Mouse (Mus musculus): ENCODE results near the gene Jmjd1c. TPM values are rescaled to one million over a fixed set of nuclear protein-coding genes. Genes with fewer than 3 reads are reported as not detected.

The Jmjd1c gene
- polyA plus RNA-seq, 1 experiment from 2014 or later, result 10.3 TPM

DNA sequence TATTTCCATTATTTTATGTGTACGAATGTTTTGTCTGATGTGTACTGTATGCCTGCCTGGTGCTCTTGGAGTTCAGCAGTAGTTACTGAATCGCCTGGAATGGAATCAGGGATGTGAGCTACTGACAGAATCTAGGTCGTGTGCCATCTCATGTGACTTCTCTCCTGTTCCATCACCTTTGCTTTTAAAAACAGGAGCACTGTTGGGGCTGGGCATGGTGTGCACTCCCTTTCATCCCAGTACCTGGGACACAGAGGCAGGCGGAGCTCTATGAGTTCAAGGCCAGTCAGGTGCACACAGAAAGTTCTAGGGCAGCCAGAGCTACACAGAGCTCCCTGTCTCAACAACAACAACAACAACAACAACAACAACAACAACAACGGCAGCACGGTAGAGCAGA is 38.2 kb upstream of the Jmjd1c start:
- Histone ChIP-seq H3K27me3 (no peaks in the 10 kb centered on the region), H3K27ac (replicated peaks) (no peak overlapping the region), H3K36me3 (replicated peaks) (no peaks in the 10 kb centered on the region), H3K4me1 (replicated peaks) (peaks cover 16% of the 10 kb centered on the region), H3K4me3 (replicated peaks) (no peak overlapping the region), H3K4me2 (no peak overlapping the region), H3K9ac (no peak overlapping the region), H3K9me3 (replicated peaks) (no peaks in the 10 kb centered on the region)
- no peak for ATAC-seq (ENCODE audit: insufficient read depth)
- WGBS (ENCODE audit: insufficient replicate concordance), result 73% methylated on average over 6 of the region's 6 CpGs

DNA sequence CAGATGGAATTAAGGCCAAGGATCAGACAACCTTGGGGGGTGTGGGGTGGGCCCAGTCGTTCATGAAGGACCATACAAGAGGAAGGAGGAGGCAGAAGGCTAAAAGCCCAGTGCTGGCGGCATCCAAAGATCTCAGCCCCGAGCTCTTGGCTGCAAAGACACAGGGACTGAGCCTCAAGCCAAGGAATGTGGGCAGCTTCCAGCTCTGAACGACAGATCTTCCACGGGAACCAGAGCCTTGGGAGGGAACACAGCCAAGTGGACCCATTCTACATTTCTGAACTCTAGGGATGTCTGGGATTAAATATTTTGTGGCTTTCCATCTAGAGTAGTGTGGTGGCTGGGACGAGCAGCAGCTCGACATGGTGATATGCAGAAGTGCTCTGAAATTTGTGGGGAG is 37.6 kb upstream of the Jmjd1c start:
- no peaks in the 10 kb centered on the region for H3K27me3 ChIP-seq
- H3K4me2 ChIP-seq, result no peak overlapping the region
- H3K27ac ChIP-seq (replicated peaks), result no peak overlapping the region
- 66% methylated on average over 7 of the region's 7 CpGs for WGBS (ENCODE audit: insufficient replicate concordance)
- no peak overlapping the region for H3K9ac ChIP-seq
- no peaks in the 10 kb centered on the region for H3K9me3 ChIP-seq (replicated peaks)
- no peak for ATAC-seq (ENCODE audit: insufficient read depth)
- H3K4me1 ChIP-seq (replicated peaks), result peaks cover 14% of the 10 kb centered on the region
- no peaks in the 10 kb centered on the region for H3K36me3 ChIP-seq (replicated peaks)
- H3K4me3 ChIP-seq (replicated peaks), result no peak overlapping the region

DNA sequence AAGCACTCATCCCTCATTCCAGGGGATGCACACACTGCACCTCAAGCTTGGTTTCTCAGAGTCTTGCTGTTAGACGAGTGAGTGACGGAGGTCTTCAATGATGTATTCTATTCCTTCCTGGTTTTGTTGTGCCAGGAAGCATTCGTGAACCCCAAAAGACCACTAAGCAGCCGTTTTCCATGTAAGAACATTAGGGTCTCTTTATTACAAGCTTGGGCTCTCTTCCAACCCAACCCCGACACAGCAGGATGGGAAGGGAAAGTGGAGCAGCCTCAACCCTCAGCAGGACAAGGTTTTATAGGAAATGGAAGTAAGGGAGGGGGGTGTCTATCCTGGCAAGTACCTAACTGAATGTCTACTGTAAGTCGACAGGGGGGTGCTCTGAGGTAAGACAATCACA is 37.2 kb upstream of the Jmjd1c start:
- Histone ChIP-seq H3K36me3 (replicated peaks) (no peaks in the 10 kb centered on the region), H3K27ac (replicated peaks) (no peak overlapping the region), H3K4me2 (no peak overlapping the region), H3K27me3 (no peaks in the 10 kb centered on the region), H3K4me1 (replicated peaks) (peaks cover 14% of the 10 kb centered on the region), H3K9me3 (replicated peaks) (no peaks in the 10 kb centered on the region), H3K4me3 (replicated peaks) (no peak overlapping the region), H3K9ac (no peak overlapping the region)
- ATAC-seq (ENCODE audit: insufficient read depth), result no peak
- WGBS (ENCODE audit: insufficient replicate concordance), result 55% methylated on average over 6 of the region's 6 CpGs

DNA sequence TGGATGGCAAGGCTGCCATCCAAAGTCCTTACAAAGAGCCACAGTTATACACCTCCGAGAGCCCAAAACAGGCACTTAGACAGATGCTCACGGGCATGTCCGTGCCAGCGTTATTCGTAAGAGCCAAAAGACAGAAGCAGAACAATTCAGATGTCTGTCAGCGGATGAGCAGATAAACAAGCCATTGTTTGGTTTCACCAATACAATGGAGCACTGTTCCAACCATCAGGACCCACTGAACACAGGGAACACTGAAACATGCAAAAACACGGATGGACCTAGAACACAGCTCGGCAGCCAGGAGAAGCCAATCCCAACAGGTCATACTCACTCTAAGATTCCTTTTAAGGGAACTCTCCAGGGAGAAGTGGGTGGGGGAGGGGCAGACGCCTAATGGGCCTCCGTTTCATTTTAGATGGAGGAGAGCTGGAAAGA is 34.5 kb upstream of the Jmjd1c start:
- Histone ChIP-seq H3K4me2 (no peak overlapping the region), H3K9me3 (replicated peaks) (no peaks in the 10 kb centered on the region), H3K36me3 (replicated peaks) (no peaks in the 10 kb centered on the region), H3K27me3 (no peaks in the 10 kb centered on the region), H3K27ac (replicated peaks) (no peak overlapping the region), H3K4me3 (replicated peaks) (no peak overlapping the region), H3K4me1 (replicated peaks) (peaks cover 7% of the 10 kb centered on the region), H3K9ac (no peak overlapping the region)
- ATAC-seq (ENCODE audit: insufficient read depth), result no peak
- WGBS (ENCODE audit: insufficient replicate concordance), result 65% methylated on average over 10 of the region's 10 CpGs

DNA sequence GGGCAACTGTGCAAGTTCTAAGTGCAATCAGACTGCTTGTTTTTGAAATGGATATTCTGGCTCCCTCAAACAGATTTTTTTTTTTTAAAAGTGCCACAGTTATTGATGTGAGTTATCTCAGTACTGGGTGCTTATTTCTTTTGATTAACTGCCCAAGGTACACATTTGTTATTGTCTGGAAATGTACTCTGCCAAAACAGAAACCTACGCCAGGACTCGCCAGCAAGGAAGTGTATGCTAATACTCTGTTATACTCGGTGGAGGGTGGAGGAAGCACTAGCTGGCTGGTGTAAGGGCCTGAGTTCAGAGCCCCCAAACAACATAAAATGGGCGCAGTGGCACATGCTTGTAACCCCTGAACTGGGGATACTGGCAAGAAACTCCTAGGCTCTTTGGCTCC is 34.1 kb upstream of the Jmjd1c start:
- H3K4me2 ChIP-seq, result no peak overlapping the region
- H3K4me3 ChIP-seq (replicated peaks), result no peak overlapping the region
- no peaks in the 10 kb centered on the region for H3K27me3 ChIP-seq
- H3K9ac ChIP-seq, result no peak overlapping the region
- H3K4me1 ChIP-seq (replicated peaks), result peaks cover 5% of the 10 kb centered on the region
- WGBS (ENCODE audit: insufficient replicate concordance), result 44% methylated on average over 4 of the region's 4 CpGs
- no peak overlapping the region for H3K27ac ChIP-seq (replicated peaks)
- no peak for ATAC-seq (ENCODE audit: insufficient read depth)
- no peaks in the 10 kb centered on the region for H3K9me3 ChIP-seq (replicated peaks)
- no peaks in the 10 kb centered on the region for H3K36me3 ChIP-seq (replicated peaks)

DNA sequence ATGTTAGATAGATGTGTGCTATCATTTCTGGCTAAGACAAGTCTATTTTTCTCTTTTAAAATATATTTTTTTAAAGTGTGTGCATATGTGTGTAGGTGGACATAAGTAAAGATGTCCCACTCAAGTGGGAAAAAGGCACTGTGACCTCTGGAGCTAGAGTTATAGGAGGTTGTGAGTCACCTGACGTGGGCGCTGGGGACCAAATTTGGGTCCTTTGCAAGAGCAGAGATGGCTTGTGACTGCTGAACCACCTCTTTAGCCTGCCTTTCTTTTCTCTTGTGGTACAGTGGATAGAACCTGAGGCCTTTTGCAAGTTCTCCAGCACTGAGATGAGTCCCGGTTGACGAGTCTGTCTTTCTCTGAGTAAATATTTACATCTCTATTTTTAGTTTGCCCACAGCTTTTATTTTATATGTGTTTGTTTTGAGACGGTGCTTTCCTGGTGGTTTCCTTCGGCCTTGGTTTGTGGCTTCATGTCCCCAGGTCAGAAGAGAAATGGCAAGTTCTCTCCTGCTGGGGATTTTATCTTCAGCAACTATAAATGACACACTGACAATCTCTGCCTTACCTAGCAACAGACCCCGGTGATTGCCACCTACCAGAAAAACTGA is 30.5 kb upstream of the Jmjd1c start:
- no peak overlapping the region for H3K4me2 ChIP-seq
- H3K9me3 ChIP-seq (replicated peaks), result no peaks in the 10 kb centered on the region
- no peak overlapping the region for H3K4me3 ChIP-seq (replicated peaks)
- no peak overlapping the region for H3K27ac ChIP-seq (replicated peaks)
- no peaks in the 10 kb centered on the region for H3K36me3 ChIP-seq (replicated peaks)
- WGBS (ENCODE audit: insufficient replicate concordance), result 64% methylated on average over 7 of the region's 7 CpGs
- no peak for ATAC-seq (ENCODE audit: insufficient read depth)
- H3K9ac ChIP-seq, result no peak overlapping the region
- H3K4me1 ChIP-seq (replicated peaks), result 0 out of 2 replicates have a peak, but pooled peaks cover 3% of the 10 kb centered on the region
- H3K27me3 ChIP-seq, result no peaks in the 10 kb centered on the region

DNA sequence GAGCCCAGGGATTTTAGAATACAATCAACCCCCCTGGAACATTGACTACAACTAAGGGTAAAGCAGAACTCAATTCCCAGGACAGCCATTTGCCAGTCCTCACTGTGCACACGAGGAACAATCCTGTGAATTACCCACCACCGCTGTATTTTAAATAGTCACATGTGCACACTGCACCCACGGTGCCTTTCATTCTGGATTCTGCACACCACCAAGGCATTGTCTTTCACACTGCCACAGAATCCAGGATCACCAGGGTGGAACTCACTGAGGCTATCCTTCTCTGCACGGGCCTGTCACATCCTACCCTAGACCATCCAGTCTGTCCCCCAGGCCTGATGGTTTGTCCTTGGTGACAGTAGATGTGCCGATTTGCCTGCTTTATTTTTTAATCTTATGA is 30.0 kb upstream of the Jmjd1c start:
- 64% methylated on average over 5 of the region's 5 CpGs for WGBS (ENCODE audit: insufficient replicate concordance)
- ATAC-seq (ENCODE audit: insufficient read depth), result no peak
- Histone ChIP-seq H3K9me3 (replicated peaks) (no peaks in the 10 kb centered on the region), H3K27ac (replicated peaks) (no peak overlapping the region), H3K4me1 (replicated peaks) (0 out of 2 replicates have a peak, but pooled peaks cover 3% of the 10 kb centered on the region), H3K36me3 (replicated peaks) (no peaks in the 10 kb centered on the region), H3K9ac (no peak overlapping the region), H3K27me3 (no peaks in the 10 kb centered on the region), H3K4me3 (replicated peaks) (no peak overlapping the region), H3K4me2 (no peak overlapping the region)

DNA sequence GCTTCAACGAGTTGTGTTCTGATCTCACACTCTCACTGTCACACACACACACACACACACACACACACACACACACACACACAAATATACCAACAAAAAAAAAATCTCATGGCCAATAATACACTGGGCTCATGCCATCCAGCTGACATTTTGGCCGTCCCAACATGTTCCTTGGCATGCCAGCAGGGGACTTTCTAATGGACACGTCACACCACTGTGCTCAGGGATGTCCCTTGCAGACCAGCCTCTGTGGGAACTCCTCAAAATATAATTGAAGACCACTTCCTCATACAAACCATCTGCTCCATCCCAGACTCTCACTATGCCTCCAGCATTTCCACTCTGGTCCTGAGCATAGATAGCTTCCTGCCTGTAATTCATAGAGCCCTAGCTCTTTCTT is 29.5 kb upstream of the Jmjd1c start:
- Histone ChIP-seq H3K4me2 (no peak overlapping the region), H3K4me1 (replicated peaks) (0 out of 2 replicates have a peak, but pooled peaks cover 3% of the 10 kb centered on the region), H3K36me3 (replicated peaks) (no peaks in the 10 kb centered on the region), H3K4me3 (replicated peaks) (no peak overlapping the region), H3K27ac (replicated peaks) (no peak overlapping the region), H3K9ac (no peak overlapping the region), H3K27me3 (no peaks in the 10 kb centered on the region), H3K9me3 (replicated peaks) (no peaks in the 10 kb centered on the region)
- no peak for ATAC-seq (ENCODE audit: insufficient read depth)
- 60% methylated on average over 3 of the region's 3 CpGs for WGBS (ENCODE audit: insufficient replicate concordance)

DNA sequence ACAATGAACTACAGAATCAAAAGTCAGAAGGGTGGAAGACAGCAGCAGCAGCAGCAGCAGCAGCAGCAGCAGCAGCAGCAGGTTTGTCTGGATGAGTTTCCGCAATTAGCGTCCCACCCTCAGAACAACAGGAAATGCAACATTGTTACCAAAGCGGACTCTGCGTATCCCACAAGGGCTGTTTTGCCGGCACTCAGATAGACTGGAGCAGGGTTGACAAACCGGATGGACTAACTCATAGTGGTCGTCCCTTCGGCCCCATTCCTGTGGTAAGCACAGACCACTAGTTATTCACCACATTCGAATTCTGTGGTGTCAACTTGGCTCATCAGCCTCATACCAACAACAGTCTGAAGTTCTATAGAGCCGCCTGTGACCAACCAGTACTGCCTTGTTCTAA is 26.9 kb upstream of the Jmjd1c start:
- Histone ChIP-seq H3K9ac (no peak overlapping the region), H3K36me3 (replicated peaks) (no peaks in the 10 kb centered on the region), H3K9me3 (replicated peaks) (no peaks in the 10 kb centered on the region), H3K4me3 (replicated peaks) (no peak overlapping the region), H3K4me2 (peak overlapping the region; percentile 29; the same call in 1 of the 2 replicates), H3K4me1 (replicated peaks) (0 out of 2 replicates have a peak, but pooled peaks cover 6% of the 10 kb centered on the region), H3K27me3 (no peaks in the 10 kb centered on the region), H3K27ac (replicated peaks) (no peak overlapping the region)
- ATAC-seq (ENCODE audit: insufficient read depth), result no peak
- WGBS (ENCODE audit: insufficient replicate concordance), result 17% methylated on average over 10 of the region's 10 CpGs

DNA sequence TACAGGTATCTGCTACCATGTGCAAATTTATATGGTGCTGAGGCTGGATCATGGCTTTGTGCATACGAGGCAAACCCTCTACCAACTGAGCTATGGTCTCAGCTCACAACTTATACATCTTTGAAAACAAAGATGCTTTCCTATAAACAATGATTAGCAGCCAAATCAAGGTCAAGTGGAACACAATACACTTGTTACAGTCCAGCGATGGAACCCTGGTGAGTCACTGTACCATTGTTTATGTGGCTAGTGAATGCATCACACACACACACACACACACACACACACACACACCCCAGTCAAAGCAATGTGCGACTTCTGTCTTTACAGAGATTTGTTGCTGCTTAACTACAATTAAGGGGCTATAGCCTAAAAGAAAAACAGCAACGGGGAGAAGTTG is 24.5 kb upstream of the Jmjd1c start:
- H3K9me3 ChIP-seq (replicated peaks), result no peaks in the 10 kb centered on the region
- no peaks in the 10 kb centered on the region for H3K27me3 ChIP-seq
- no peak overlapping the region for H3K4me2 ChIP-seq
- no peaks in the 10 kb centered on the region for H3K36me3 ChIP-seq (replicated peaks)
- no peak overlapping the region for H3K9ac ChIP-seq
- no peak overlapping the region for H3K4me3 ChIP-seq (replicated peaks)
- WGBS (ENCODE audit: insufficient replicate concordance), result 46% methylated on average over 4 of the region's 4 CpGs
- H3K27ac ChIP-seq (replicated peaks), result no peak overlapping the region
- ATAC-seq (ENCODE audit: insufficient read depth), result no peak
- 0 out of 2 replicates have a peak, but pooled peaks cover 6% of the 10 kb centered on the region for H3K4me1 ChIP-seq (replicated peaks)

DNA sequence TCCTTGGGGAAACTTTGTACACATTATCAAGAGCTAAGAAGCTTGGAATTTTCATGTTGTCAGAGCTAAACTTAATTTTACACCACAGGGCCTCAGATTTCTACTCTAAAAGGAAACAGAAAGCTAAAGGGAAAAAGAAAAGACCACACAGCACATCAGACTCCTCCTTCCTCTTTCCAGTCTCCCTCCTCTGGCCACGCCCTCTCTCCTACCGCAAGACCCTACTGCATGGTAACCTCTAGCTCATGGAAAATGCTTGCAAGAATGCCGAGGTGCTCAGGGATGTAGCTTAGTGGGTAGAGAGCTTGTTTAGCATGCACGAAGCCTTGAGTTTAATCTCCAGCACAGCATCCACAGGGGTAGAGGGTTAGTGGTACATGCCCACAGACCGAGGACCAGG is 24.0 kb upstream of the Jmjd1c start:
- Histone ChIP-seq H3K27ac (replicated peaks) (no peak overlapping the region), H3K9ac (no peak overlapping the region), H3K9me3 (replicated peaks) (no peaks in the 10 kb centered on the region), H3K4me2 (no peak overlapping the region), H3K4me1 (replicated peaks) (0 out of 2 replicates have a peak, but pooled peaks cover 3% of the 10 kb centered on the region), H3K27me3 (no peaks in the 10 kb centered on the region), H3K4me3 (replicated peaks) (no peak overlapping the region), H3K36me3 (replicated peaks) (no peaks in the 10 kb centered on the region)
- ATAC-seq (ENCODE audit: insufficient read depth), result no peak
- 39% methylated on average over 5 of the region's 5 CpGs for WGBS (ENCODE audit: insufficient replicate concordance)

DNA sequence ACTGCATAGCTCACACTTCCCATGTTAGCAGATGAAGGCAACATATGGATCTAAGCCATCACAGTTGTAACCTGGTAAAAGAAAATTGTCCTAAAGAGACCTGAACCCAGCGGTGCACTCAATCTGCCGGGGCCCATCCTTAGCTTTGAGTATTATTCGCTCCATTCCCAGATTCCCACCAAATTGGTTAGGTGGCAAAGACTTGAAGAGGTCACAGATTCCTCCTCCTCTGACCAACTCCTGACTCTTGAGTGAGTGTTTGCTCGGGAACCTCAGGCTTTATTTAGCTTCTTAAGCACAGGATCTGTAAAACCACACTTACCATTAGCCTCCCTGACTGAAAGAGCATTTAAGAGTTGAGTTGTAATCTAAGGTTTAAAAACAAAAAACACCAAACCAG is 23.3 kb upstream of the Jmjd1c start:
- 75% methylated on average over 4 of the region's 4 CpGs for WGBS (ENCODE audit: insufficient replicate concordance)
- no peaks in the 10 kb centered on the region for H3K27me3 ChIP-seq
- 0 out of 2 replicates have a peak, but pooled peaks cover 3% of the 10 kb centered on the region for H3K4me1 ChIP-seq (replicated peaks)
- H3K4me2 ChIP-seq, result no peak overlapping the region
- ATAC-seq (ENCODE audit: insufficient read depth), result no peak
- no peak overlapping the region for H3K4me3 ChIP-seq (replicated peaks)
- no peaks in the 10 kb centered on the region for H3K9me3 ChIP-seq (replicated peaks)
- H3K36me3 ChIP-seq (replicated peaks), result no peaks in the 10 kb centered on the region
- no peak overlapping the region for H3K9ac ChIP-seq
- no peak overlapping the region for H3K27ac ChIP-seq (replicated peaks)

Data from liver, embryonic 15.5 days (tissue).